Mouse (Mus musculus): ENCODE data around the gene Gbp2b.

DNA sequence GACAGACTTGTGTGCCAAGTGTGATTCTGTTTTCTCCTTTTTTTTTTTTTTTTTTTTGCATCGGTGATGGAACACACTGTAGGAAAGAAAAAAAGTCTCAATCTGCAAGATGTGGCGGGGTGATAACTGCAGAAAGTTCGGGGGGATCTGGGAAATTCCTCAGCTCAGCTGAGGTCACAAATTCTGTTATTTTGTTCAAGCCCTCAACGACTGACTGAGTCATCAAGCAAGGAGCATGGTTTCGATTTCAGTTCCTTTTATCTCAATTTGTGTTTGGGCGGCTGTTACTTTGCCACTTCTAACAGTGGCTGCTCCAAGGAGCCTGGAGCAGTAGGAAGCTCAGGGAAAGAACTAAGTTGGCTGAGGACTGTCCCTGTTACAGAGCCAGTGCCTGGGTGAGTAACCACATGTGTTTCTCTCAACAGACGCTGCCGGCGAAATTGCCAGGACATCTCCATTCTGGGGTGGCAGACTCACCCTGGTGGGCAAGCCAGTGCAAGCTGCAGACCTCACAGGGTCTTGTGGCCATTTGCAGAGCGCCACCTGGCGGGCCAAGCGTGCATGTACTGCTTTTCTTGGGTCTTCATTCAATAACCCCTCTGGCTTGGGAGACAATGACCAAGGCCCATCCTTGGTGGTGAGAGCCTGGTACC lies 34.2 kb upstream of the Gbp2b start:
- TF ChIP-seq CTCF (conservative IDR thresholded peaks at IDR 0.05; ENCODE audit: low read length) (peak; percentile 93), NANOG (IDR thresholded peaks at IDR 0.05; ENCODE audit: borderline replicate concordance, low read length) (no peak)

Data from E14TG2a.4 (cell line).